In genomic region chr11:96396772-96397626, GRCm38 (mm10) we compare ENCODE assay signal across 13 mouse cellular contexts. TPM values are rescaled to one million over a fixed set of nuclear protein-coding genes. Genes with fewer than 3 reads are reported as not detected.
A peak's percentile ranks its signal among the peaks of the same experiment; 100 is the strongest.
DNase-seq lines count a peak whose midpoint lies in the region; ATAC-seq lines count a peak whose summit lies in the region.
"Had no signal": no experiment of that assay in that cellular context is flagged by ENCODE, and none has a peak within 500 bp of the region (broad histone marks: within the 10 kb centered on the region; RNA-seq: fewer than 3 reads in every experiment).

No protein-coding gene starts in this region.

- no peak overlapping the region for H3K9ac ChIP-seq in intestine, embryonic 16.5 days (ENCODE audit: low read depth, low read length)
- H3K9ac ChIP-seq: forebrain, embryonic 12.5 days; liver, embryonic 15.5 days had no signal

- H3K4me1 ChIP-seq in heart, embryonic 10.5 days = peaks cover 46% of the 10 kb centered on the region
- peaks cover 16% of the 10 kb centered on the region for H3K4me1 ChIP-seq in intestine, embryonic 16.5 days (ENCODE audit: control insufficient read depth, insufficient read depth, low read length)
- H3K4me1 ChIP-seq: liver, embryonic 15.5 days had no signal

- peak overlapping the region; percentile 25; the same call in 1 of the 2 replicates for H3K4me3 ChIP-seq in heart, embryonic 10.5 days
- H3K4me3 ChIP-seq in intestine, embryonic 16.5 days (ENCODE audit: low read length) = no peak overlapping the region
- H3K4me3 ChIP-seq: forebrain, embryonic 12.5 days; heart, adult 2 months; liver, embryonic 15.5 days had no signal

- peaks cover 83% of the 10 kb centered on the region for H3K27me3 ChIP-seq in heart, embryonic 10.5 days (ENCODE audit: insufficient read depth, poor library complexity, severe bottlenecking)
- no peaks in the 10 kb centered on the region for H3K27me3 ChIP-seq in intestine, embryonic 16.5 days (replicated peaks; ENCODE audit: control insufficient read depth, insufficient read depth, low read length)

- DNase-seq in heart, embryonic 10.5 days (ENCODE audit: low spot score) = peak; percentile 93
- no peak for DNase-seq in heart, adult 18-20 months
- peak; percentile 46 to 53 for DNase-seq in lung, adult 18-20 months
- DNase-seq in lung, postnatal 36 days = no peak
- DNase-seq in retina, embryonic 14.5 days (ENCODE audit: low spot score) = peak; percentile 39
- no peak for DNase-seq in left cerebral cortex, adult 9 months (ENCODE audit: low spot score in 2 of 2)
- DNase-seq: cerebellum, postnatal 14 days; heart, adult 2 months had no signal

- 0 out of 2 replicates have a peak overlapping the region, but pooled peaks have one; percentile 43 for H3K27ac ChIP-seq in heart, embryonic 10.5 days
- peak overlapping the region; percentile 61; the same call in 1 of the 2 replicates for H3K27ac ChIP-seq in intestine, embryonic 16.5 days (ENCODE audit: low read length)
- H3K27ac ChIP-seq: forebrain, embryonic 12.5 days; heart, adult 2 months; liver, embryonic 15.5 days had no signal

- no peak overlapping the region for H3K4me2 ChIP-seq in intestine, embryonic 16.5 days (ENCODE audit: low read depth, low read length)
- H3K4me2 ChIP-seq: forebrain, embryonic 12.5 days; liver, embryonic 15.5 days had no signal

- H3K36me3 ChIP-seq in heart, embryonic 10.5 days = no peaks in the 10 kb centered on the region
- no peaks in the 10 kb centered on the region for H3K36me3 ChIP-seq in intestine, embryonic 16.5 days (ENCODE audit: control insufficient read depth, insufficient read depth, low read length)
- H3K36me3 ChIP-seq: forebrain, embryonic 12.5 days; liver, embryonic 15.5 days had no signal

- peak; percentile 76 for ATAC-seq in intestine, embryonic 16.5 days
- no peak for ATAC-seq in granulocyte monocyte progenitor cell, adult 5-6 weeks (replicated peaks; ENCODE audit: poor library complexity, severe bottlenecking)

- H3K9me3 ChIP-seq in heart, embryonic 10.5 days = no peaks in the 10 kb centered on the region
- no peaks in the 10 kb centered on the region for H3K9me3 ChIP-seq in intestine, embryonic 16.5 days (ENCODE audit: control insufficient read depth, low read length)
- H3K9me3 ChIP-seq: forebrain, embryonic 12.5 days; liver, embryonic 15.5 days had no signal

- 5% methylated on average over 15 of the region's 15 CpGs for WGBS in heart, embryonic 10.5 days
- 16% methylated on average over 15 of the region's 15 CpGs for WGBS in intestine, embryonic 16.5 days

RNA-seq across cellular contexts. Expression of gene Hoxb1, which starts 31.4 kb away (rescaled TPM):
- 0.20 and 3.3 TPM in 2 replicates for polyA plus RNA-seq in heart, embryonic 10.5 days (2016; fragmentation: Nextera tagmentation; extraction: Ambion mirVana)
- total RNA-seq in heart, adult 18-20 months (2021) = not detected
- not detected in 2 replicates for polyA plus RNA-seq in intestine, embryonic 16.5 days (2015; fragmentation: Nextera tagmentation; extraction: Ambion mirVana)
- not detected in 2 replicates for total RNA-seq in granulocyte monocyte progenitor cell, adult 5-6 weeks (2014; fragmentation: Nextera tagmentation)
- not detected in 2 replicates for total RNA-seq in granulocyte monocyte progenitor cell, adult 5-6 weeks (2017)
- total RNA-seq: heart, adult 2 months; neutrophil, adult 5-6 weeks had no signal
- polyA plus RNA-seq: forebrain, embryonic 12.5 days; heart, adult 2 months; liver, embryonic 15.5 days had no signal

RNA-seq across cellular contexts. Expression of gene Hoxb2, which starts 46.7 kb away (rescaled TPM):
- 5.7 and 27.6 TPM in 2 replicates for polyA plus RNA-seq in heart, embryonic 10.5 days (2016; fragmentation: Nextera tagmentation; extraction: Ambion mirVana)
- under 1 TPM; 0.46 to 0.62 TPM for total RNA-seq in heart, adult 18-20 months (2021)
- polyA plus RNA-seq in intestine, embryonic 16.5 days (2015; fragmentation: Nextera tagmentation; extraction: Ambion mirVana) = 9.6 and 11.6 TPM in 2 replicates
- 1.7 TPM in 1 of 2 replicates, not detected in the other for total RNA-seq in granulocyte monocyte progenitor cell, adult 5-6 weeks (2014; fragmentation: Nextera tagmentation)
- total RNA-seq in granulocyte monocyte progenitor cell, adult 5-6 weeks (2017) = 0.26 TPM in 1 of 2 replicates, not detected in the other
- total RNA-seq: neutrophil, adult 5-6 weeks had no signal

Comparison
In these comparisons a context has a peak if more than half of its experiments do, and no peak if none do; other contexts are left out.
1. DNase-seq: peak in heart, embryonic 10.5 days (single experiment), lung, adult 18-20 months (2 of 2) and retina, embryonic 14.5 days (single experiment); none in heart, adult 18-20 months (0 of 2), lung, postnatal 36 days (single experiment) and left cerebral cortex, adult 9 months (0 of 2).